Mouse (Mus musculus) G1E (cell line): ENCODE data around the gene Mkln1. TPM values are rescaled to one million over a fixed set of nuclear protein-coding genes. Genes with fewer than 3 reads are reported as not detected.

Experiments
- ATAC-seq: 2 replicates; pipeline ENCODE4 v1.8.0; 2016; ENCODE audit warnings: mild to moderate bottlenecking; ENCODE audit not compliant: insufficient number of reproducible peaks, poor library complexity, low FRiP score, severe bottlenecking; ENCODE audit errors: extremely low read depth
- DNase-seq: peaks from one replicate; pipeline ENCODE4 v3.0.0; 2012; ENCODE audit warnings: low spot score
- H3K27me3 ChIP-seq: 2 replicates; pipeline ENCODE4 v1.6.1; 2012; ENCODE audit warnings: mild to moderate bottlenecking, low read length, inconsistent platforms; ENCODE audit not compliant: insufficient read depth
- H3K36me3 ChIP-seq: replicated peaks from 2 replicates; pipeline ENCODE3; 2012; ENCODE audit warnings: mild to moderate bottlenecking, inconsistent platforms
- H3K4me1 ChIP-seq: 2 replicates; pipeline ENCODE4 v1.6.1; 2012; ENCODE audit warnings: low read depth, low read length, inconsistent platforms, mixed read lengths; ENCODE audit not compliant: insufficient read depth
- H3K4me3 ChIP-seq: 2 replicates; pipeline ENCODE4 v1.5.1; 2012; ENCODE audit warnings: low read depth, mild to moderate bottlenecking, inconsistent platforms, low read length, moderate library complexity, mixed read lengths
- H3K9me3 ChIP-seq: replicated peaks from 2 replicates; pipeline ENCODE4 v1.6.1; 2012; ENCODE audit warnings: inconsistent platforms
- CTCF ChIP-seq: IDR thresholded peaks from 2 replicates; pipeline ENCODE4 v1.5.1; 2012; ENCODE audit warnings: low read depth, low read length, inconsistent platforms, mixed read lengths
- GATA1 ChIP-seq: IDR thresholded peaks from 2 replicates; pipeline ENCODE4 v1.6.1; 2012; ENCODE audit warnings: borderline replicate concordance, low read length, inconsistent platforms, mixed read lengths
- GATA2 ChIP-seq: IDR thresholded peaks from 2 replicates; pipeline ENCODE4 v1.6.1; 2012; ENCODE audit warnings: low read depth, low read length, inconsistent platforms, borderline replicate concordance
- POLR2AphosphoS5 ChIP-seq: IDR thresholded peaks from 2 replicates; pipeline ENCODE4 v1.6.1; 2012; ENCODE audit warnings: low read depth, low read length, inconsistent platforms; ENCODE audit not compliant: insufficient replicate concordance
- TAL1 ChIP-seq: conservative IDR thresholded peaks from 2 replicates; pipeline ENCODE4 v1.6.1; 2012; ENCODE audit warnings: low read depth, low read length, inconsistent platforms, mixed read lengths
- polyA plus RNA-seq: library from polyadenylated mRNA; stranded (reverse); fragments of >175 nt; gene quantifications from 2 replicates; pipeline ENCODE4 v1.2.3, GENCODE M21; 2012
- total RNA-seq, 2 experiments: library from RNA; stranded (forward) in 1 of 2; stranded (reverse) in 1 of 2; fragments of 200-1000 nt in 1 of 2; fragments of >200 nt in 1 of 2; fragmentation: Nextera tagmentation in 1 of 2; gene quantifications; 2 replicates each; pipeline ENCODE4 v1.2.3; 2014 to 2017

Mkln1 gene
- total and polyA plus RNA-seq, 3 experiments = 79.5 to 182 (median 122) TPM

GRCm38 (mm10) chr6:31384794-31385193, 13.7 kb upstream of the Mkln1 start:
- H3K9me3 ChIP-seq = no peaks in the 10 kb centered on the region
- peaks cover 5% of the 10 kb centered on the region for H3K4me1 ChIP-seq
- ATAC-seq = no peak
- DNase-seq = no peak
- H3K27me3 ChIP-seq = no peaks in the 10 kb centered on the region
- H3K36me3 ChIP-seq = peaks cover 6% of the 10 kb centered on the region
- TF ChIP-seq TAL1 = no peak
- no peak for TF ChIP-seq CTCF
- no peak for TF ChIP-seq GATA2
- TF ChIP-seq POLR2AphosphoS5 = no peak
- TF ChIP-seq GATA1 = no peak
- no peak overlapping the region for H3K4me3 ChIP-seq

DNA sequence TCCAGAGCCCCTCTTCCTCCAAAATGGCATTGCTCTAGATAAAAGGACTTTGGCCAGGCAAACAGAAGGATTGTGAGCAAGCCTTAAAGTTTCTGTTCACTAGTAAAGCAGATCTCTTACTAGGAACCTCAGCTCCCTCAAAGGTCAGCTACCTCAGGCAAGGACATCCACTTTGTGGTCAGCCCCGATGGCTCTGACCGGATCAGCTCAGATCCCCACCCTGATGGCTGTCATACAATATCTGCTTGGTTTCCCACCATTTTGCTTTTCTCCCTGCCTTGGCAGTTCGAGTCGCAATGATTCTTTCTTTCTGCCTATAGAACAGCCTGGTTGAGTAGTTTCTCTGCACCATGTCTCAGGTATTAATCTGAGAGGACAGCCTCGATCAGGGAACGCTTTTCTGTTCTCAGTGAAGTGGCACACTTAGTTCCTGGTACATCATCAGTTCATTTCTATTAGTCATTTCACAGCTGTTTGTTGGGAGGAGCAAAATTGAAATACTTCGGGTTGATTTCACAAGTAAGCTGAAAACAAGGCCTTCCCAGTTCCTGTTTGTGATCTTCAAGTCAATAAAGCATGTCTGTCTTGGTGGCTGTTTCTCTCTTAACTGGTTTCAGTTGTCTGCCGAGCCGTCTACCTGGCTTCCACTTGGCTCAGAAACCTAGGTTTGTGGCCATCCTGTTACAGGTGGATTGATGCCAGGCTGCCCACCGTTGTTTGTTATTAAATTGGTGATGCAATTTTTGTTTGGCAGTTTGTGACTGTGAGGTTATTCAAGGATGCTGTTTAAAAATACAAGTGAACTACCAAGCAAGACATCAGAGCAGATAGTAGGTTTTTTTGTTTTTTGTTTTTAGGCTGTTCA, 13.0 kb upstream of the Mkln1 start:
- Histone ChIP-seq H3K36me3 (peaks cover 12% of the 10 kb centered on the region), H3K9me3 (no peaks in the 10 kb centered on the region), H3K27me3 (no peaks in the 10 kb centered on the region), H3K4me3 (no peak overlapping the region), H3K4me1 (peaks cover 5% of the 10 kb centered on the region)
- TF ChIP-seq TAL1 (no peak), POLR2AphosphoS5 (no peak), GATA1 (no peak)
- no peak for DNase-seq
- ATAC-seq = no peak

DNA sequence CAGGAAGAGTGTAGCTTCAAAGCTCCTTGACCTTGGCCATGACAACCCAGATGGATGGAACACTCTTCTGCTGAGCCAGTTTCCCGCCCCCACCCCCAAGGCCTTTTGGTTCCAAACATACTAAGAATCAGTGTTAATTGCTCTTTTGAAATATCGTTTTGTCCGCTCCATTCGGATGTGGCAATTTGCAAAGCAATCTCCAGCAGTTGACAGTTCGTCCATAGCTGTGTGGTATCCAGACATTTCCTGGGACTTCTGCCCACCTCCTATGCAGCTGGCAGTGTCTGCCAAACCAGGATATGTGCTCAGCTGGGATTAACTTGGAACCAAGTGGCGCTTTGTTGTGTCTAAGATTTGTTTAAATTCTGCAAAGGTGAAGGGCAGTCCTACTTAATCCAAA, 8.8 kb upstream of the Mkln1 start:
- H3K9me3 ChIP-seq = no peaks in the 10 kb centered on the region
- ATAC-seq = no peak
- no peak overlapping the region for H3K4me3 ChIP-seq
- H3K4me1 ChIP-seq = no peaks in the 10 kb centered on the region
- TF ChIP-seq GATA2 (no peak), GATA1 (no peak), TAL1 (no peak), POLR2AphosphoS5 (no peak), CTCF (no peak)
- DNase-seq = no peak
- H3K27me3 ChIP-seq = no peaks in the 10 kb centered on the region
- H3K36me3 ChIP-seq = peaks cover 22% of the 10 kb centered on the region

DNA sequence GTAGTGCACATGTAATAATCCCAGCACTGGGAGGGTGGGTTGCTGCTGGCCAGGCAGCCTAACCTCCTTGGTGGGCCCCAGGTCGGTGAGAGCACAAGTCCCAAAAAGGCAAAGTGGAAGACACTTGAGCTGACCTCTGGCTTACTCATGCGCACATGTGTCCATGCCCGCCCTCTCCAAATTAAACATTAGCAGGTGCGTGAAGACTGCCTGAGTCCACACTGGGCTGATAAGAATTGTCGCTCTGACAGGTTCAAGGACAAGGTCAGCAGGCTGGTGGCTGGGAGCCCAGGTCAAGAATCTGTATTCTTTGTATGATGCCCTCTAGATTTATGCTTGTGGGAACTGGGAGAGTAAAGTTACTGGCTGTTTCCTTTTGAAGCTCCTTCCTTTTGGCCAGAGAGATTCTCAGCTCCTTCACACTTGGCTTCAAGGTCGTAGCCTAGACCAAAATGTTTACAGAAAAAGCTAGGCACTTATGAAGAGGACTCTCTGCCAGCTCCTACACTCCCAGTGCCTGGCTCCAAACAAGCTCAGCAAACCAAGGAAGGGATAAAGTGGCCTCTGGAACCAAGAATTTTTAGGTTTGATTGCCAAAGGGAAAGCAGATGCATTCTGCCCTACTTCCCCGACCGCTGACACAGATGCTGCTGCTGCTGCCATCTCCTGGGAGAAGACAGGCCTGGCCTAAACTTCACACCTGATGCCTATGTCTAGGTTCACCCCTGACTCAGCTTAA, 8.1 kb upstream of the Mkln1 start:
- Histone ChIP-seq H3K4me3 (no peak overlapping the region), H3K9me3 (no peaks in the 10 kb centered on the region), H3K27me3 (no peaks in the 10 kb centered on the region), H3K36me3 (peaks cover 22% of the 10 kb centered on the region), H3K4me1 (no peaks in the 10 kb centered on the region)
- DNase-seq = no peak
- ATAC-seq = no peak
- TF ChIP-seq GATA1 (no peak), CTCF (no peak), TAL1 (no peak), GATA2 (no peak), POLR2AphosphoS5 (no peak)

DNA sequence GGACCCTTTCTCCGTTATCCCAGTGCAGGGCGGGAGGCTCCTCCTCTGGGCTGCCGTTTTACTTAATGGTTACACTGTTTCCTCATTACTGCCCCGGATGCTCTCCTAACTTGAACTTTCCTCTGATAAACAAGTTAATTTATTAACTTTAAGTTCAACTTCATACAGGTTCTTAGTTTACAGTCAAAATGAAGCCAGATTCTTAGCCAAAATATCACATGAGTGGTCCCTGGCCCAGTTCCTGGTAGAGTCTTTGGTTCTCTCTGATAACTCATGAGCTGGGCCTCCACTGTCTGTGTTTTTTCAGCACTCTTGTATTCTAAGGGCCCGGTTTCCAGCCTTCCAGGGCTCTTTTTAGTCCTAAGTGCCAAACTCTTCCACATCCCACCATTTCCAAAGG, 5.7 kb upstream of the Mkln1 start:
- ATAC-seq (no peak), DNase-seq (no peak)
- H3K9me3 ChIP-seq = no peaks in the 10 kb centered on the region
- no peaks in the 10 kb centered on the region for H3K27me3 ChIP-seq
- H3K4me1 ChIP-seq = peaks cover 20% of the 10 kb centered on the region
- H3K36me3 ChIP-seq = peaks cover 26% of the 10 kb centered on the region
- H3K4me3 ChIP-seq = no peak overlapping the region
- TF ChIP-seq GATA2 = no peak
- TF ChIP-seq POLR2AphosphoS5 = no peak
- TF ChIP-seq CTCF = no peak
- TF ChIP-seq TAL1 = no peak
- no peak for TF ChIP-seq GATA1

- H3K4me3 ChIP-seq = no peak overlapping the region
- no peaks in the 10 kb centered on the region for H3K9me3 ChIP-seq
- ATAC-seq (no peak), DNase-seq (no peak)
- H3K4me1 ChIP-seq = peaks cover 34% of the 10 kb centered on the region
- no peaks in the 10 kb centered on the region for H3K27me3 ChIP-seq
- H3K36me3 ChIP-seq = peaks cover 16% of the 10 kb centered on the region
- TF ChIP-seq CTCF (no peak), TAL1 (no peak), GATA2 (no peak), GATA1 (no peak)
Observed at GRCm38 (mm10) chr6:31396118-31396517, 2.4 kb upstream of the Mkln1 start.
